Mouse (Mus musculus) heart, postnatal 0 days (tissue): ENCODE data around the gene F2rl3.

Experiments used
- CTCF ChIP-seq: IDR thresholded peaks from 2 replicates; pipeline ENCODE4 v1.5.1; 2016; ENCODE audit warnings: antibody characterized with exemption, control low read depth, low read depth
- EP300 ChIP-seq: IDR thresholded peaks from 2 replicates; pipeline ENCODE4 v1.6.1; 2016; ENCODE audit warnings: antibody characterized with exemption, low read depth

GRCm38 (mm10) chr8:72762306-72762705 is 626 bp downstream of the F2rl3 start:
- TF ChIP-seq CTCF, result no peak
- TF ChIP-seq EP300, result no peak
